Mouse (Mus musculus): ENCODE measurements around the gene Tmub1. TPM values are rescaled to one million over a fixed set of nuclear protein-coding genes. Genes with fewer than 3 reads are reported as not detected.

Tmub1 gene
- total RNA-seq, 2 experiments from 2014 or later: 23.1 to 27.5 TPM

Other genes starting within 250 kb of the Tmub1 start
- 10 to 100 TPM; 17.9 to 19.2 TPM for gene Kcnh2, start 96.2 kb downstream of the Tmub1 start, total RNA-seq (2021)
- 1 to 10 TPM; 9.4 to 10.0 TPM for gene Nos3, start 83.0 kb downstream of the Tmub1 start, total RNA-seq (2021)
- gene Atg9b, start 55.7 kb downstream of the Tmub1 start, total RNA-seq (2021): 1 to 10 TPM; 2.8 to 3.4 TPM
- 10 to 100 TPM; 43.0 to 54.1 TPM for gene Abcb8, start 54.2 kb downstream of the Tmub1 start, total RNA-seq (2021)
- under 1 TPM in 1 of 2 experiments, not detected in 1; 0.18 TPM for gene Asic3, start 34.5 kb downstream of the Tmub1 start, total RNA-seq (2021)
- 100 to 1,000 TPM; 127 to 133 TPM for gene Cdk5, start 24.3 kb downstream of the Tmub1 start, total RNA-seq (2021)
- 10 to 100 TPM; 33.0 to 45.8 TPM for gene Slc4a2, start 24.0 kb downstream of the Tmub1 start, total RNA-seq (2021)
- 100 to 1,000 TPM; 113 to 116 TPM for gene Fastk, start 2.6 kb downstream of the Tmub1 start, total RNA-seq (2021)
- 100 to 1,000 TPM; 540 to 568 TPM for gene Agap3, start 4.3 kb upstream of the Tmub1 start, total RNA-seq (2021)
- gene Gbx1, start 79.3 kb upstream of the Tmub1 start, total RNA-seq (2021): not detected
- under 1 TPM; 0.28 to 0.33 TPM for gene Asb10, start 93.1 kb upstream of the Tmub1 start, total RNA-seq (2021)
- gene 4931409K22Rik, start 109.0 kb upstream of the Tmub1 start, total RNA-seq (2021): not detected
- gene Abcf2, start 129.6 kb upstream of the Tmub1 start, total RNA-seq (2021): 10 to 100 TPM; 59.9 to 61.5 TPM
- 10 to 100 TPM; 64.3 to 73.2 TPM for gene Chpf2, start 138.9 kb upstream of the Tmub1 start, total RNA-seq (2021)
- 100 to 1,000 TPM; 112 to 113 TPM for gene Smarcd3, start 176.6 kb upstream of the Tmub1 start, total RNA-seq (2021)
- 10 to 100 TPM; 66.5 to 67.0 TPM for gene Nub1, start 237.7 kb upstream of the Tmub1 start, total RNA-seq (2021)